Mouse (Mus musculus) liver, embryonic 11.5 days (tissue): ENCODE data around the gene Ralgps2. TPM values are rescaled to one million over a fixed set of nuclear protein-coding genes. Genes with fewer than 3 reads are reported as not detected.

Source experiments
- ATAC-seq: fragments of 200-750 bp; cut with Nextera tagmentation; replicated peaks from 2 replicates; pipeline ENCODE4 v1.8.0; 2017; ENCODE audit warnings: moderate number of reproducible peaks, mild to moderate bottlenecking, moderate TSS enrichment, moderate library complexity; ENCODE audit not compliant: low FRiP score
- DNase-seq: peaks from one replicate; pipeline ENCODE4 v3.0.0-alpha.2; 2017; ENCODE audit warnings: low spot score
- H3K27ac ChIP-seq: fragments of 300-500 bp; sonication (generic); 2 replicates; pipeline ENCODE4 v1.5.1; 2014; ENCODE audit warnings: mild to moderate bottlenecking, low read depth, low read length, control low read depth
- H3K27me3 ChIP-seq: fragments of 300-500 bp; sonication (generic); replicated peaks from 2 replicates; pipeline ENCODE4 v1.6.1; 2014; ENCODE audit warnings: low read length, mixed read lengths; ENCODE audit not compliant: control insufficient read depth, insufficient read depth
- H3K36me3 ChIP-seq: fragments of 300-500 bp; sonication (generic); 2 replicates; pipeline ENCODE4 v1.6.1; 2014; ENCODE audit warnings: mild to moderate bottlenecking, low read length, moderate library complexity, mixed read lengths; ENCODE audit not compliant: control insufficient read depth, insufficient read depth
- H3K4me1 ChIP-seq: fragments of 300-500 bp; sonication (generic); replicated peaks from 2 replicates; pipeline ENCODE4 v1.6.1; 2014; ENCODE audit warnings: low read length, mixed read lengths; ENCODE audit not compliant: control insufficient read depth, insufficient read depth
- H3K4me2 ChIP-seq: fragments of 300-500 bp; sonication (generic); 2 replicates; pipeline ENCODE4 v1.6.1; 2014; ENCODE audit warnings: mild to moderate bottlenecking, control low read depth, moderate library complexity
- H3K4me3 ChIP-seq: fragments of 300-500 bp; sonication (generic); 2 replicates; pipeline ENCODE4 v1.5.1; 2014; ENCODE audit warnings: low read depth, low read length, control low read depth
- H3K9ac ChIP-seq: fragments of 300-500 bp; sonication (generic); 2 replicates; pipeline ENCODE4 v1.6.1; 2014; ENCODE audit warnings: low read depth, low read length, control low read depth
- H3K9me3 ChIP-seq: fragments of 300-500 bp; sonication (generic); 2 replicates; pipeline ENCODE4 v1.6.1; 2016; ENCODE audit warnings: low read length, inconsistent platforms, mixed read lengths; ENCODE audit not compliant: control insufficient read depth
- WGBS: fragments of 180-500 bp; shearing (Covaris S2); extraction: QIAGEN DNeasy Blood & Tissue Kit; methylation state at CpG from one replicate; pipeline ENCODE4 v1.1.7; 2014; 5-methylcytosine and 5-hydroxymethylcytosine counted together
- polyA plus RNA-seq: library from polyadenylated mRNA; unstranded; fragments of >200 nt; fragmentation: Nextera tagmentation; extraction: Ambion mirVana; gene quantifications from 2 replicates; pipeline ENCODE4 v1.2.1, GENCODE M21; 2014

Ralgps2 gene
- polyA plus RNA-seq, 1 experiment from 2014 or later, result 33.6 TPM

- Histone ChIP-seq H3K9ac (no peak overlapping the region), H3K4me2 (no peak overlapping the region), H3K4me3 (no peak overlapping the region), H3K9me3 (no peaks in the 10 kb centered on the region), H3K36me3 (no peaks in the 10 kb centered on the region), H3K27me3 (no peaks in the 10 kb centered on the region), H3K4me1 (peaks cover 28% of the 10 kb centered on the region), H3K27ac (no peak overlapping the region)
- 75% methylated on average over 6 of the region's 6 CpGs for WGBS
- DNase-seq (no peak), ATAC-seq (no peak)
Measured at GRCm38 (mm10) chr1:156922921-156923320, 16.5 kb downstream of the Ralgps2 start.

- Histone ChIP-seq H3K4me1 (peaks cover 18% of the 10 kb centered on the region), H3K36me3 (no peaks in the 10 kb centered on the region), H3K9me3 (no peaks in the 10 kb centered on the region), H3K9ac (peak overlapping the region; percentile 14; the same call in 1 of the 2 replicates), H3K4me2 (peak overlapping the region; percentile 29), H3K27me3 (no peaks in the 10 kb centered on the region), H3K4me3 (no peak overlapping the region), H3K27ac (peak overlapping the region; percentile 55)
- 56% methylated on average over 12 of the region's 12 CpGs for WGBS
- ATAC-seq, result 0 out of 2 replicates have a peak, but pooled peaks have one; percentile 13
- no peak for DNase-seq
Measured at GRCm38 (mm10) chr1:156921290-156921994, 18.0 kb downstream of the Ralgps2 start.

- peaks cover 14% of the 10 kb centered on the region for H3K4me1 ChIP-seq
- no peaks in the 10 kb centered on the region for H3K36me3 ChIP-seq
- no peak for DNase-seq
- H3K4me2 ChIP-seq, result no peak overlapping the region
- H3K4me3 ChIP-seq, result no peak overlapping the region
- H3K9me3 ChIP-seq, result no peaks in the 10 kb centered on the region
- H3K9ac ChIP-seq, result no peak overlapping the region
- 11% methylated on average over 3 of the region's 3 CpGs for WGBS
- H3K27me3 ChIP-seq, result no peaks in the 10 kb centered on the region
- no peak overlapping the region for H3K27ac ChIP-seq
- peak; percentile 50; the same call in 1 of the 2 replicates for ATAC-seq
Measured at GRCm38 (mm10) chr1:156917460-156917859, 22.0 kb downstream of the Ralgps2 start.

GRCm38 (mm10) chr1:156916361-156916760, 23.1 kb downstream of the Ralgps2 start:
- H3K4me2 ChIP-seq, result no peak overlapping the region
- ATAC-seq (no peak), DNase-seq (no peak)
- H3K27ac ChIP-seq, result no peak overlapping the region
- H3K9me3 ChIP-seq, result no peaks in the 10 kb centered on the region
- H3K27me3 ChIP-seq, result no peaks in the 10 kb centered on the region
- no peaks in the 10 kb centered on the region for H3K36me3 ChIP-seq
- H3K4me1 ChIP-seq, result peaks cover 7% of the 10 kb centered on the region; the same call in 1 of the 2 replicates
- WGBS, result 90% methylated on average over 3 of the region's 3 CpGs
- no peak overlapping the region for H3K9ac ChIP-seq
- H3K4me3 ChIP-seq, result no peak overlapping the region

GRCm38 (mm10) chr1:156914942-156915341, 24.5 kb downstream of the Ralgps2 start:
- 87% methylated on average over 5 of the region's 5 CpGs for WGBS
- Histone ChIP-seq H3K27ac (no peak overlapping the region), H3K4me3 (no peak overlapping the region), H3K4me1 (no peaks in the 10 kb centered on the region), H3K9ac (no peak overlapping the region), H3K36me3 (no peaks in the 10 kb centered on the region), H3K4me2 (no peak overlapping the region), H3K27me3 (no peaks in the 10 kb centered on the region), H3K9me3 (no peaks in the 10 kb centered on the region)
- ATAC-seq (no peak), DNase-seq (no peak)

GRCm38 (mm10) chr1:156913190-156913589, 26.2 kb downstream of the Ralgps2 start:
- 82% methylated on average over 6 of the region's 6 CpGs for WGBS
- Histone ChIP-seq H3K4me3 (no peak overlapping the region), H3K9me3 (no peaks in the 10 kb centered on the region), H3K4me1 (peaks cover 4% of the 10 kb centered on the region; the same call in 1 of the 2 replicates), H3K9ac (no peak overlapping the region), H3K27ac (no peak overlapping the region), H3K27me3 (no peaks in the 10 kb centered on the region), H3K36me3 (no peaks in the 10 kb centered on the region), H3K4me2 (no peak overlapping the region)
- DNase-seq (no peak), ATAC-seq (no peak)

- ATAC-seq, result no peak
- Histone ChIP-seq H3K4me3 (no peak overlapping the region), H3K36me3 (no peaks in the 10 kb centered on the region), H3K27me3 (no peaks in the 10 kb centered on the region), H3K4me2 (no peak overlapping the region), H3K4me1 (peaks cover 4% of the 10 kb centered on the region; the same call in 1 of the 2 replicates), H3K9me3 (no peaks in the 10 kb centered on the region), H3K9ac (no peak overlapping the region), H3K27ac (no peak overlapping the region)
- WGBS, result 71% methylated on average over 2 of the region's 2 CpGs
- DNase-seq, result no peak
Measured at GRCm38 (mm10) chr1:156910948-156911347, 28.5 kb downstream of the Ralgps2 start.

- Histone ChIP-seq H3K4me1 (peaks cover 4% of the 10 kb centered on the region), H3K36me3 (no peaks in the 10 kb centered on the region), H3K9me3 (no peaks in the 10 kb centered on the region), H3K27me3 (no peaks in the 10 kb centered on the region), H3K4me2 (no peak overlapping the region), H3K9ac (no peak overlapping the region), H3K4me3 (no peak overlapping the region), H3K27ac (no peak overlapping the region)
- no peak for DNase-seq
- no peak for ATAC-seq
Measured at GRCm38 (mm10) chr1:156909866-156910265, 29.6 kb downstream of the Ralgps2 start.

- WGBS, result 79% methylated on average over 4 of the region's 4 CpGs
Measured at GRCm38 (mm10) chr1:156909265-156909664, 30.2 kb downstream of the Ralgps2 start.

More at GRCm38 (mm10) chr1:156909265-156909664, 30.2 kb downstream of the Ralgps2 start:
- ATAC-seq (no peak; the same call in 1 of the 2 replicates), DNase-seq (no peak)
- H3K4me3 ChIP-seq, result no peak overlapping the region
- H3K9me3 ChIP-seq, result no peaks in the 10 kb centered on the region
- H3K27me3 ChIP-seq, result no peaks in the 10 kb centered on the region
- H3K4me1 ChIP-seq, result peaks cover 4% of the 10 kb centered on the region
- H3K36me3 ChIP-seq, result no peaks in the 10 kb centered on the region
- H3K4me2 ChIP-seq, result no peak overlapping the region
- H3K9ac ChIP-seq, result no peak overlapping the region
- no peak overlapping the region for H3K27ac ChIP-seq
